Mouse (Mus musculus) CH12.LX (cell line): ENCODE measurements at regions not wholly inside any gene's neighbourhood (a gene's known extent, or its start where the extent isn't known, plus 50 kb on each side); places are given as distances from the start of the nearest gene placed in this dataset.

Experiments
- DNase-seq: peaks from one replicate; pipeline ENCODE4 v3.0.0-alpha.2; 2013; ENCODE audit errors: extremely low read depth
- H3K27ac ChIP-seq: 2 replicates; pipeline ENCODE4 v1.5.1; 2012; ENCODE audit warnings: low read depth, mild to moderate bottlenecking, control low read depth, moderate library complexity; ENCODE audit not compliant: insufficient read depth
- H3K27me3 ChIP-seq: replicated peaks from 2 replicates; pipeline ENCODE3; 2012; ENCODE audit warnings: inconsistent platforms
- H3K36me3 ChIP-seq, 2 experiments: replicated peaks in 1 of 2; 2 replicates each; pipeline versions ENCODE3 to v1.6.1; 2012; ENCODE audit warnings: inconsistent platforms in 1 of 2, low read length in 1 of 2, mild to moderate bottlenecking in 1 of 2, mixed read lengths in 1 of 2, moderate library complexity in 1 of 2; ENCODE audit not compliant: control insufficient read depth in 1 of 2, insufficient read depth in 1 of 2
- H3K4me1 ChIP-seq, 2 experiments: 2 replicates each; pipeline ENCODE4 v1.6.1; 2012; ENCODE audit warnings: inconsistent platforms in 1 of 2, moderate library complexity in 1 of 2; ENCODE audit not compliant: insufficient read depth in 2 of 2, control insufficient read depth in 1 of 2
- H3K4me2 ChIP-seq: 2 replicates; pipeline ENCODE4 v1.6.1; 2012; ENCODE audit warnings: low read depth, mild to moderate bottlenecking, control low read depth; ENCODE audit not compliant: poor library complexity, insufficient read depth, severe bottlenecking
- H3K4me3 ChIP-seq, 3 experiments: fragments of 150-350 bp in 1 of 3; sonication (generic) in 1 of 3; replicated peaks in 1 of 3; 2 replicates each; pipeline versions ENCODE3 to v1.5.1; 2011 to 2012; ENCODE audit warnings: low read depth in 2 of 3, low read length in 2 of 3, mild to moderate bottlenecking in 2 of 3, moderate library complexity in 2 of 3, control low read depth in 1 of 3, improper control_type of control experiment in 1 of 3, inconsistent platforms in 1 of 3, mixed read lengths in 1 of 3; ENCODE audit not compliant: poor library complexity in 1 of 3
- H3K79me2 ChIP-seq: replicated peaks from 2 replicates; pipeline ENCODE4 v1.6.1; 2012; ENCODE audit warnings: mild to moderate bottlenecking, moderate library complexity; ENCODE audit not compliant: control insufficient read depth, poor library complexity, insufficient read depth, severe bottlenecking; ENCODE audit errors: extremely low read depth
- H3K9ac ChIP-seq: 2 replicates; pipeline ENCODE4 v1.6.1; 2012; ENCODE audit warnings: low read depth, mild to moderate bottlenecking, control low read depth, moderate library complexity; ENCODE audit not compliant: insufficient read depth
- H3K9me3 ChIP-seq: replicated peaks from 2 replicates; pipeline ENCODE3; 2012; ENCODE audit warnings: low read length, inconsistent platforms, mixed read lengths
- BHLHE40 ChIP-seq: IDR thresholded peaks from 2 replicates; pipeline ENCODE4 v1.6.1; 2011; ENCODE audit warnings: mild to moderate bottlenecking, low read depth, low read length, improper control_type of control experiment
- CTCF ChIP-seq, 2 experiments: IDR thresholded peaks in 1 of 2; conservative IDR thresholded peaks in 1 of 2; 2 replicates each; pipeline ENCODE4 v1.5.1; 2011 to 2012; ENCODE audit warnings: low read depth in 2 of 2, low read length in 2 of 2, improper control_type of control experiment in 1 of 2, inconsistent platforms in 1 of 2, mild to moderate bottlenecking in 1 of 2, moderate library complexity in 1 of 2
- E2F4 ChIP-seq: IDR thresholded peaks from 2 replicates; pipeline ENCODE4 v1.6.1; 2011; ENCODE audit warnings: low read depth, low read length, improper control_type of control experiment; ENCODE audit not compliant: insufficient replicate concordance
- ELF1 ChIP-seq: IDR thresholded peaks from 2 replicates; pipeline ENCODE4 v1.6.1; 2014; ENCODE audit warnings: low read depth, mild to moderate bottlenecking, inconsistent platforms, low read length, improper control_type of control experiment
- EP300 ChIP-seq: IDR thresholded peaks from 2 replicates; pipeline ENCODE4 v1.6.1; 2011; ENCODE audit warnings: low read length, improper control_type of control experiment
- ETS1 ChIP-seq: conservative IDR thresholded peaks from 2 replicates; pipeline ENCODE4 v1.6.1; 2012; ENCODE audit warnings: low read depth, mild to moderate bottlenecking, inconsistent platforms, low read length, improper control_type of control experiment, moderate library complexity
- HCFC1 ChIP-seq: IDR thresholded peaks from 2 replicates; pipeline ENCODE4 v1.6.1; 2012; ENCODE audit warnings: low read depth, mild to moderate bottlenecking, inconsistent platforms, low read length, improper control_type of control experiment
- KAT2A ChIP-seq: IDR thresholded peaks from 2 replicates; pipeline ENCODE4 v1.6.1; 2012; ENCODE audit warnings: low read length, improper control_type of control experiment, inconsistent platforms; ENCODE audit not compliant: insufficient replicate concordance
- MAFK ChIP-seq: IDR thresholded peaks from 2 replicates; pipeline ENCODE4 v1.6.1; 2011; ENCODE audit warnings: low read length, improper control_type of control experiment; ENCODE audit not compliant: insufficient replicate concordance
- MAZ ChIP-seq: IDR thresholded peaks from 2 replicates; pipeline ENCODE4 v1.6.1; 2012; ENCODE audit warnings: low read depth, mild to moderate bottlenecking, inconsistent platforms, low read length, improper control_type of control experiment, moderate library complexity
- MEF2A ChIP-seq: IDR thresholded peaks from 2 replicates; pipeline ENCODE4 v1.6.1; 2014; ENCODE audit warnings: low read depth, mild to moderate bottlenecking, inconsistent platforms, low read length, improper control_type of control experiment, borderline replicate concordance
- MXI1 ChIP-seq: IDR thresholded peaks from 2 replicates; pipeline ENCODE4 v1.6.1; 2011; ENCODE audit warnings: mild to moderate bottlenecking, low read depth, low read length, improper control_type of control experiment
- MYC ChIP-seq: IDR thresholded peaks from 2 replicates; pipeline ENCODE4 v1.6.1; 2011; ENCODE audit warnings: low read depth, mild to moderate bottlenecking, improper control_type of control experiment, low read length
- PAX5 ChIP-seq: IDR thresholded peaks from 2 replicates; pipeline ENCODE4 v1.6.1; 2012; ENCODE audit warnings: low read length, inconsistent platforms, mixed read lengths
- POLR2A ChIP-seq: IDR thresholded peaks from 2 replicates; pipeline ENCODE4 v1.6.1; 2011; ENCODE audit warnings: low read depth, mild to moderate bottlenecking, improper control_type of control experiment, low read length
- POLR2AphosphoS2 ChIP-seq: IDR thresholded peaks from 2 replicates; pipeline ENCODE4 v1.6.1; 2011; ENCODE audit warnings: low read depth, low read length, improper control_type of control experiment
- RAD21 ChIP-seq: IDR thresholded peaks from 2 replicates; pipeline ENCODE4 v1.6.1; 2011; ENCODE audit warnings: low read depth, mild to moderate bottlenecking, low read length, improper control_type of control experiment, moderate library complexity
- SIN3A ChIP-seq: IDR thresholded peaks from 2 replicates; pipeline ENCODE4 v1.6.1; 2012; ENCODE audit warnings: low read length, improper control_type of control experiment, inconsistent platforms
- SMC3 ChIP-seq: IDR thresholded peaks from 2 replicates; pipeline ENCODE4 v1.6.1; 2011; ENCODE audit warnings: low read depth, low read length, improper control_type of control experiment
- TCF12 ChIP-seq: IDR thresholded peaks from 2 replicates; pipeline ENCODE4 v1.6.1; 2014; ENCODE audit warnings: low read depth, mild to moderate bottlenecking, inconsistent platforms, low read length, improper control_type of control experiment
- UBTF ChIP-seq: IDR thresholded peaks from 2 replicates; pipeline ENCODE4 v1.6.1; 2012; ENCODE audit warnings: low read depth, mild to moderate bottlenecking, inconsistent platforms, low read length, improper control_type of control experiment, moderate library complexity
- USF2 ChIP-seq: conservative IDR thresholded peaks from 2 replicates; pipeline ENCODE4 v1.6.1; 2011; ENCODE audit warnings: low read depth, low read length, improper control_type of control experiment
- ZKSCAN1 ChIP-seq: IDR thresholded peaks from 2 replicates; pipeline ENCODE4 v1.6.1; 2012; ENCODE audit warnings: low read depth, inconsistent platforms, low read length, improper control_type of control experiment, borderline replicate concordance
- ZMIZ1 ChIP-seq: IDR thresholded peaks from 2 replicates; pipeline ENCODE4 v1.6.1; 2012; ENCODE audit warnings: low read depth, mild to moderate bottlenecking, inconsistent platforms, low read length, improper control_type of control experiment
- dilution Hi-C: fragments of 300-500 bp; cut with MboI; formaldehyde crosslinking; loops from 2 replicates; pipeline ENCODE4 v1.14.3; 2020; ENCODE audit warnings: low sequenced_read_pairs; ENCODE audit not compliant: extremely low pct_unique_long_range_greater_than_20kb, extremely low pct_ligation_motif_present
- in situ Hi-C: fragments of 300-500 bp; cut with MboI; formaldehyde crosslinking; loops from 3 replicates; pipeline ENCODE4 v1.14.3; 2019; ENCODE audit warnings: low sequenced_read_pairs, low pct_ligation_motif_present, low pct_unique_long_range_greater_than_20kb, mixed read lengths

- Histone ChIP-seq H3K36me3 (no peaks in the 10 kb centered on the region), H3K27ac (no peak overlapping the region), H3K4me2 (0 out of 2 replicates have a peak overlapping the region, but pooled peaks have one; percentile 26), H3K79me2 (no peaks in the 10 kb centered on the region), H3K4me1 (peaks cover 3 to 19% of the 10 kb centered on the region in 2 experiments; a peak in 3 of 4 replicates)
- dilution Hi-C loops = no loop called here
- in situ Hi-C loops = no loop called here
- DNase-seq = no peak
- TF ChIP-seq MYC = no peak
- peak; percentile 8 for TF ChIP-seq RAD21
- TF ChIP-seq, all 38 proteins: peak for 1
- H3K9me3 ChIP-seq = no peaks in the 10 kb centered on the region
- no peaks in the 10 kb centered on the region for H3K27me3 ChIP-seq
- H3K9ac ChIP-seq = no peak overlapping the region
- H3K4me3 ChIP-seq = no peak overlapping the region
Observed at GRCm38 (mm10) chr17:84850893-84851292, 60.3 kb upstream of the Lrpprc start.

DNA sequence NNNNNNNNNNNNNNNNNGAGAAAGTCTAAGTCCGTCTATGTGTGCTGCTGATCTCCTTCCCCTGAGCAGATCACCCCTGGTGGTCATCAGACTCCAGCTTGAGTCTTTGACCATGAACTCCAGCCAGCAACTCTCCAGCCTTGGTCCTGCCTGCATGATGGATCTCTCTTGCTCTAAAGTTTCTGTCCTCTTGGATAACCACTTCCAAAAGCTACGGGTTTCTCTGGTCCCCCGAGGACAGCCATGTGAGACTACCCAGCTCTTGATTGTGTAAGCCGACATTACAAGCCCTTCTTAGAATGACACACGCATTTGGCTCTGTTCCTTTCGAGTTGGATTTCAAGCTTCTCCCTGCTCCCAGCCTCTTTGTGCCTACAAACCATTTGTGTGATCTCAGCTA lies 66.4 kb upstream of the Lrpprc start:
- Histone ChIP-seq H3K27ac (no peak overlapping the region), H3K36me3 (no peaks in the 10 kb centered on the region), H3K9ac (no peak overlapping the region), H3K27me3 (no peaks in the 10 kb centered on the region), H3K4me2 (no peak overlapping the region), H3K9me3 (no peaks in the 10 kb centered on the region), H3K4me1 (peaks cover 8 to 18% of the 10 kb centered on the region in 2 experiments), H3K79me2 (no peaks in the 10 kb centered on the region), H3K4me3 (no peak overlapping the region)
- in situ Hi-C loops = no loop called here
- dilution Hi-C loops = no loop called here
- TF ChIP-seq MYC = no peak
- no peak for TF ChIP-seq BHLHE40
- no peak for TF ChIP-seq ZKSCAN1
- TF ChIP-seq E2F4 = no peak
- no peak for TF ChIP-seq MXI1
- TF ChIP-seq SMC3 = no peak
- no peak for TF ChIP-seq ZMIZ1
- TF ChIP-seq ELF1 = no peak
- no peak for TF ChIP-seq MAZ
- no peak for TF ChIP-seq EP300
- no peak for TF ChIP-seq ETS1
- no peak for DNase-seq

DNA sequence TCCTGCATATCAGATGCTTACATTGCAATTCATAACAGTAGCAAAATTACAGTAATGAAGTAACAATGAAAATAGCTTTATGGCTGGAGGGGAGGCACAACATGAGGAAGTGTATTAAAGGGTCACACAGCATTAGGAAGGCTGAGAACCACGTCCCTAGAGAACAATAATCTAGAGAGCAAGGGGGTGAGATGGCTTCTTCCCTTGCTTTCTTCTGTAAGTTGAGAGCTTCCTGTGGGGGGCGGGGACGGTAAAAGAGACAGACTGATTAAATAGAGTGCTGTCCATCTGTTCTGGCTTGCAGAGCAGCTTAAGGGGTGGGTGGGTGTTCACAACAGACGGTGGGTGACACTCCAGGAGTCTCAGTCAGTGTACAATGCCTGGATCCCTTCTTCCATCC lies 68.2 kb upstream of the Lrpprc start:
- dilution Hi-C loops = no loop called here
- DNase-seq = no peak

More for the DNA sequence above, 68.2 kb upstream of the Lrpprc start:
- Histone ChIP-seq H3K27me3 (no peaks in the 10 kb centered on the region), H3K4me2 (no peak overlapping the region), H3K4me3 (no peak overlapping the region), H3K36me3 (no peaks in the 10 kb centered on the region), H3K79me2 (no peaks in the 10 kb centered on the region), H3K27ac (no peak overlapping the region), H3K9ac (no peak overlapping the region), H3K4me1 (peaks cover 8 to 18% of the 10 kb centered on the region in 2 experiments), H3K9me3 (no peaks in the 10 kb centered on the region)
- in situ Hi-C loops = no loop called here
- TF ChIP-seq ELF1 (no peak), POLR2AphosphoS2 (no peak), BHLHE40 (no peak), UBTF (no peak), MEF2A (no peak), HCFC1 (no peak), POLR2A (no peak), ZMIZ1 (no peak), USF2 (no peak), CTCF (conservative IDR thresholded peaks at IDR 0.05 in 1 of 2, IDR thresholded peaks at IDR 0.05 in 1 of 2; ENCODE audit: low read depth in 2 of 2, low read length in 2 of 2) (no peak), TCF12 (no peak), PAX5 (no peak), SIN3A (no peak), MAFK (no peak), KAT2A (no peak)
